Mouse (Mus musculus): ENCODE results near the gene Ube4a.

GRCm38 (mm10) chr9:44919606-44920005 lies 45.8 kb downstream of the Ube4a start:
- no peak for TF ChIP-seq CTCF (IDR thresholded peaks at IDR 0.05; ENCODE audit: low read depth)
- no peak for TF ChIP-seq EP300 (IDR thresholded peaks at IDR 0.05; ENCODE audit: low read depth)

Measured in heart, postnatal 0 days (tissue).